Mouse (Mus musculus) liver, embryonic 11.5 days (tissue): ENCODE measurements around the gene Vapb. TPM values are rescaled to one million over a fixed set of nuclear protein-coding genes. Genes with fewer than 3 reads are reported as not detected.

Source experiments
- ATAC-seq: fragments of 200-750 bp; cut with Nextera tagmentation; replicated peaks from 2 replicates; pipeline ENCODE4 v1.8.0; 2017; ENCODE audit warnings: moderate number of reproducible peaks, mild to moderate bottlenecking, moderate TSS enrichment, moderate library complexity; ENCODE audit not compliant: low FRiP score
- DNase-seq: peaks from one replicate; pipeline ENCODE4 v3.0.0-alpha.2; 2017; ENCODE audit warnings: low spot score
- H3K27ac ChIP-seq: fragments of 300-500 bp; sonication (generic); 2 replicates; pipeline ENCODE4 v1.5.1; 2014; ENCODE audit warnings: mild to moderate bottlenecking, low read depth, low read length, control low read depth
- H3K27me3 ChIP-seq: fragments of 300-500 bp; sonication (generic); replicated peaks from 2 replicates; pipeline ENCODE4 v1.6.1; 2014; ENCODE audit warnings: low read length, mixed read lengths; ENCODE audit not compliant: control insufficient read depth, insufficient read depth
- H3K36me3 ChIP-seq: fragments of 300-500 bp; sonication (generic); 2 replicates; pipeline ENCODE4 v1.6.1; 2014; ENCODE audit warnings: mild to moderate bottlenecking, low read length, moderate library complexity, mixed read lengths; ENCODE audit not compliant: control insufficient read depth, insufficient read depth
- H3K4me1 ChIP-seq: fragments of 300-500 bp; sonication (generic); replicated peaks from 2 replicates; pipeline ENCODE4 v1.6.1; 2014; ENCODE audit warnings: low read length, mixed read lengths; ENCODE audit not compliant: control insufficient read depth, insufficient read depth
- H3K4me2 ChIP-seq: fragments of 300-500 bp; sonication (generic); 2 replicates; pipeline ENCODE4 v1.6.1; 2014; ENCODE audit warnings: mild to moderate bottlenecking, control low read depth, moderate library complexity
- H3K4me3 ChIP-seq: fragments of 300-500 bp; sonication (generic); 2 replicates; pipeline ENCODE4 v1.5.1; 2014; ENCODE audit warnings: low read depth, low read length, control low read depth
- H3K9ac ChIP-seq: fragments of 300-500 bp; sonication (generic); 2 replicates; pipeline ENCODE4 v1.6.1; 2014; ENCODE audit warnings: low read depth, low read length, control low read depth
- H3K9me3 ChIP-seq: fragments of 300-500 bp; sonication (generic); 2 replicates; pipeline ENCODE4 v1.6.1; 2016; ENCODE audit warnings: low read length, inconsistent platforms, mixed read lengths; ENCODE audit not compliant: control insufficient read depth
- WGBS: fragments of 180-500 bp; shearing (Covaris S2); extraction: QIAGEN DNeasy Blood & Tissue Kit; methylation state at CpG from one replicate; pipeline ENCODE4 v1.1.7; 2014; 5-methylcytosine and 5-hydroxymethylcytosine counted together
- polyA plus RNA-seq: library from polyadenylated mRNA; unstranded; fragments of >200 nt; fragmentation: Nextera tagmentation; extraction: Ambion mirVana; gene quantifications from 2 replicates; pipeline ENCODE4 v1.2.1, GENCODE M21; 2014

The Vapb gene
- polyA plus RNA-seq, 1 experiment from 2014 or later = 10.7 TPM

GRCm38 (mm10) chr2:173791904-173792757 lies 54.8 kb downstream of the Vapb start:
- 80% methylated on average over 20 of the region's 20 CpGs for WGBS

GRCm38 (mm10) chr2:173794018-173794417 lies 56.7 kb downstream of the Vapb start:
- ATAC-seq (no peak), DNase-seq (no peak)
- Histone ChIP-seq H3K9me3 (no peaks in the 10 kb centered on the region), H3K4me1 (peaks cover 7% of the 10 kb centered on the region; the same call in 1 of the 2 replicates), H3K4me3 (no peak overlapping the region), H3K27me3 (no peaks in the 10 kb centered on the region), H3K9ac (no peak overlapping the region), H3K36me3 (no peaks in the 10 kb centered on the region), H3K4me2 (no peak overlapping the region), H3K27ac (no peak overlapping the region)
- 92% methylated on average over 12 of the region's 12 CpGs for WGBS

More at GRCm38 (mm10) chr2:173791904-173792757, 54.8 kb downstream of the Vapb start:
- no peak overlapping the region for H3K27ac ChIP-seq
- H3K36me3 ChIP-seq = no peaks in the 10 kb centered on the region
- no peak for ATAC-seq
- no peak overlapping the region for H3K4me3 ChIP-seq
- no peaks in the 10 kb centered on the region for H3K27me3 ChIP-seq
- no peak overlapping the region for H3K4me2 ChIP-seq
- no peak overlapping the region for H3K9ac ChIP-seq
- peaks cover 7% of the 10 kb centered on the region; the same call in 1 of the 2 replicates for H3K4me1 ChIP-seq
- no peaks in the 10 kb centered on the region for H3K9me3 ChIP-seq
- no peak for DNase-seq

- no peak overlapping the region for H3K4me2 ChIP-seq
- H3K27me3 ChIP-seq = no peaks in the 10 kb centered on the region
- peaks cover 3% of the 10 kb centered on the region; the same call in 1 of the 2 replicates for H3K4me1 ChIP-seq
- H3K4me3 ChIP-seq = no peak overlapping the region
- H3K36me3 ChIP-seq = no peaks in the 10 kb centered on the region
- DNase-seq = no peak
- no peak overlapping the region for H3K9ac ChIP-seq
- H3K9me3 ChIP-seq = no peaks in the 10 kb centered on the region
- no peak for ATAC-seq
- H3K27ac ChIP-seq = no peak overlapping the region
- 60% methylated on average over 21 of the region's 21 CpGs for WGBS
Measured at GRCm38 (mm10) chr2:173794531-173795510, 57.5 kb downstream of the Vapb start.

- H3K36me3 ChIP-seq = no peaks in the 10 kb centered on the region
- H3K9me3 ChIP-seq = no peaks in the 10 kb centered on the region
- H3K4me1 ChIP-seq = no peaks in the 10 kb centered on the region
- no peak overlapping the region for H3K4me3 ChIP-seq
- WGBS = 69% methylated on average over 15 of the region's 15 CpGs
- DNase-seq = no peak
- H3K27me3 ChIP-seq = no peaks in the 10 kb centered on the region
- no peak overlapping the region for H3K27ac ChIP-seq
- no peak overlapping the region for H3K4me2 ChIP-seq
- no peak for ATAC-seq
- H3K9ac ChIP-seq = no peak overlapping the region
Measured at GRCm38 (mm10) chr2:173795801-173796673, 58.7 kb downstream of the Vapb start.

GRCm38 (mm10) chr2:173796674-173796963 lies 59.3 kb downstream of the Vapb start:
- H3K27ac ChIP-seq = no peak overlapping the region
- no peak for DNase-seq
- H3K27me3 ChIP-seq = no peaks in the 10 kb centered on the region
- H3K4me1 ChIP-seq = 0 out of 2 replicates have a peak, but pooled peaks cover 2% of the 10 kb centered on the region
- H3K4me3 ChIP-seq = no peak overlapping the region
- no peak overlapping the region for H3K4me2 ChIP-seq
- no peaks in the 10 kb centered on the region for H3K36me3 ChIP-seq
- 60% methylated on average over 4 of the region's 4 CpGs for WGBS
- no peaks in the 10 kb centered on the region for H3K9me3 ChIP-seq
- no peak for ATAC-seq
- no peak overlapping the region for H3K9ac ChIP-seq

GRCm38 (mm10) chr2:173799513-173799912 lies 62.2 kb downstream of the Vapb start:
- Histone ChIP-seq H3K36me3 (no peaks in the 10 kb centered on the region), H3K4me2 (no peak overlapping the region), H3K4me1 (0 out of 2 replicates have a peak, but pooled peaks cover 2% of the 10 kb centered on the region), H3K27me3 (no peaks in the 10 kb centered on the region), H3K9ac (no peak overlapping the region), H3K27ac (no peak overlapping the region), H3K9me3 (no peaks in the 10 kb centered on the region), H3K4me3 (no peak overlapping the region)
- ATAC-seq (no peak), DNase-seq (no peak)
- 64% methylated on average over 1 of the region's 1 CpGs for WGBS

GRCm38 (mm10) chr2:173800566-173800965 lies 63.3 kb downstream of the Vapb start:
- H3K27me3 ChIP-seq = no peaks in the 10 kb centered on the region
- WGBS = 90% methylated on average over 9 of the region's 9 CpGs
- no peaks in the 10 kb centered on the region for H3K9me3 ChIP-seq
- ATAC-seq = no peak
- no peak overlapping the region for H3K4me2 ChIP-seq
- H3K4me3 ChIP-seq = no peak overlapping the region
- no peak overlapping the region for H3K9ac ChIP-seq
- no peak for DNase-seq
- 0 out of 2 replicates have a peak, but pooled peaks cover 2% of the 10 kb centered on the region for H3K4me1 ChIP-seq
- no peak overlapping the region for H3K27ac ChIP-seq
- no peaks in the 10 kb centered on the region for H3K36me3 ChIP-seq

GRCm38 (mm10) chr2:173801405-173801876 lies 64.1 kb downstream of the Vapb start:
- no peak for ATAC-seq
- H3K27ac ChIP-seq = no peak overlapping the region
- 49% methylated on average over 11 of the region's 11 CpGs for WGBS
- H3K27me3 ChIP-seq = no peaks in the 10 kb centered on the region
- H3K4me2 ChIP-seq = no peak overlapping the region
- H3K4me3 ChIP-seq = no peak overlapping the region
- 0 out of 2 replicates have a peak, but pooled peaks cover 2% of the 10 kb centered on the region for H3K4me1 ChIP-seq
- no peaks in the 10 kb centered on the region for H3K9me3 ChIP-seq
- no peaks in the 10 kb centered on the region for H3K36me3 ChIP-seq
- DNase-seq = no peak
- no peak overlapping the region for H3K9ac ChIP-seq
